Mouse (Mus musculus): ENCODE results near the gene Rbp3. TPM values are rescaled to one million over a fixed set of nuclear protein-coding genes. Genes with fewer than 3 reads are reported as not detected.

The Rbp3 gene
- total and polyA plus RNA-seq, 3 experiments, result not detected

DNA sequence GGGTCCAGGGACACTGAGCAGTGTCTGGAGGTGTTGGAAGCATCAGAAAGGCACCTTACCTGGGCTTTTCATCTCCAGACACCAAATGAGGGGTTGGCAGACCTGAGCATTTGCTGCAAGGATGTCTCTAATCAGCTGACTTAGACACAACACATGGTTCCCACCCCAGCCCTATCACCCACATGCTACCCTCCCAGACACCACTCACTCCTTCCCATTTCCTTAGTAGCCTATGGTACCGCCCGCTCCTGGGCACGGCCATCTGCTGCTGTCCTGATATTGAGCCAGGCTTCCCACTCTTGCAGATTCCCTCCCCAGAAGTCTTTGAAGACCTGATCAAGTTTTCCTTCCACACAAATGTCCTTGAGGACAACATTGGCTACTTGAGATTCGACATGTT is 4.4 kb downstream of the Rbp3 start:
- Histone ChIP-seq H3K36me3 (replicated peaks in 1 of 2; ENCODE audit: control insufficient read depth in 1 of 2, insufficient read depth in 1 of 2, low read length in 1 of 2) (no peaks in the 10 kb centered on the region), H3K4me3 (replicated peaks in 1 of 3; ENCODE audit: low read depth in 2 of 3, low read length in 2 of 3, poor library complexity in 1 of 3) (no peak overlapping the region), H3K27ac (ENCODE audit: insufficient read depth, low read depth) (no peak overlapping the region), H3K9ac (ENCODE audit: insufficient read depth, low read depth) (no peak overlapping the region), H3K27me3 (replicated peaks) (no peaks in the 10 kb centered on the region), H3K9me3 (replicated peaks; ENCODE audit: low read length) (no peaks in the 10 kb centered on the region), H3K79me2 (replicated peaks; ENCODE audit: control insufficient read depth, extremely low read depth, insufficient read depth, poor library complexity, severe bottlenecking) (no peaks in the 10 kb centered on the region), H3K4me1 (ENCODE audit: control insufficient read depth in 1 of 2, insufficient read depth in 2 of 2) (0 out of 4 replicates have a peak, but pooled peaks cover 0 to 3% of the 10 kb centered on the region in 2 experiments), H3K4me2 (ENCODE audit: insufficient read depth, low read depth, poor library complexity, severe bottlenecking) (no peak overlapping the region)
- in situ Hi-C loops (cut with MboI; ENCODE audit: low pct_ligation_motif_present, low pct_unique_long_range_greater_than_20kb, low sequenced_read_pairs) (no loop called here), dilution Hi-C loops (cut with MboI; ENCODE audit: extremely low pct_ligation_motif_present, extremely low pct_unique_long_range_greater_than_20kb, low sequenced_read_pairs) (no loop called here)
- DNase-seq (ENCODE audit: extremely low read depth), result no peak
- no peak for TF ChIP-seq JUND (conservative IDR thresholded peaks at IDR 0.05; ENCODE audit: low read depth, low read length)
- no peak for TF ChIP-seq ELF1 (IDR thresholded peaks at IDR 0.05; ENCODE audit: low read depth, low read length)
- no peak for TF ChIP-seq SMC3 (IDR thresholded peaks at IDR 0.05; ENCODE audit: low read depth, low read length)
- TF ChIP-seq POLR2AphosphoS2 (IDR thresholded peaks at IDR 0.05; ENCODE audit: low read depth, low read length), result no peak
- no peak for TF ChIP-seq GABPA (IDR thresholded peaks at IDR 0.05; ENCODE audit: insufficient replicate concordance, low read depth, low read length)
- TF ChIP-seq MEF2A (IDR thresholded peaks at IDR 0.05; ENCODE audit: borderline replicate concordance, low read depth, low read length), result no peak
- no peak for TF ChIP-seq EP300 (IDR thresholded peaks at IDR 0.05; ENCODE audit: low read length)

DNA sequence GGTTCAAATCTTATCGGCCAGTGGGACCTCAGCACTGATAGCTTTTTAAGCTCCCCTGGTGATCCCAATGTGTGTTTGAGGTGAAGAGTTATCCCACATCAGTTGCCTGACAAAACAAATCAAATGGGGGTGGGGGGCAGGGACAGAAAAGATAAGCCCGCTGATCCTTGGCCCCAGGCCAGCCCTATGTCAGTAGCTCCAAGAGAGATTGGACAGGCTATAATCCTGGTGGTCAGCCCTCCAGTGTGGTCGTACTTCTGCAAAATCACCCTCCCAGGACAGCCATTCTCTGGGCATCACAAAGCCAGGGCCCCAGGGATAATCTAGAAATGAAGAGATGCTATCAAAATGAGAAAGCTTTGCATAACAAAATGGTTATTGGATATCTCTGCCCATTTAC is 5.0 kb downstream of the Rbp3 start:
- no peak for TF ChIP-seq SMC3 (IDR thresholded peaks at IDR 0.05; ENCODE audit: low read depth, low read length)
- dilution Hi-C loops (cut with MboI; ENCODE audit: extremely low pct_ligation_motif_present, extremely low pct_unique_long_range_greater_than_20kb, low sequenced_read_pairs), result no loop called here
- no peaks in the 10 kb centered on the region for H3K79me2 ChIP-seq (replicated peaks; ENCODE audit: control insufficient read depth, extremely low read depth, insufficient read depth, poor library complexity, severe bottlenecking)
- no peak overlapping the region for H3K9ac ChIP-seq (ENCODE audit: insufficient read depth, low read depth)
- H3K4me2 ChIP-seq (ENCODE audit: insufficient read depth, low read depth, poor library complexity, severe bottlenecking), result no peak overlapping the region
- H3K36me3 ChIP-seq (replicated peaks in 1 of 2; ENCODE audit: control insufficient read depth in 1 of 2, insufficient read depth in 1 of 2, low read length in 1 of 2), result no peaks in the 10 kb centered on the region
- no peaks in the 10 kb centered on the region for H3K27me3 ChIP-seq (replicated peaks)
- in situ Hi-C loops (cut with MboI; ENCODE audit: low pct_ligation_motif_present, low pct_unique_long_range_greater_than_20kb, low sequenced_read_pairs), result no loop called here
- no peaks in the 10 kb centered on the region for H3K9me3 ChIP-seq (replicated peaks; ENCODE audit: low read length)
- H3K4me3 ChIP-seq (replicated peaks in 1 of 3; ENCODE audit: low read depth in 2 of 3, low read length in 2 of 3, poor library complexity in 1 of 3), result no peak overlapping the region
- H3K4me1 ChIP-seq (ENCODE audit: control insufficient read depth in 1 of 2, insufficient read depth in 2 of 2), result 0 out of 4 replicates have a peak, but pooled peaks cover 0 to 3% of the 10 kb centered on the region in 2 experiments
- H3K27ac ChIP-seq (ENCODE audit: insufficient read depth, low read depth), result no peak overlapping the region
- no peak for DNase-seq (ENCODE audit: extremely low read depth)

DNA sequence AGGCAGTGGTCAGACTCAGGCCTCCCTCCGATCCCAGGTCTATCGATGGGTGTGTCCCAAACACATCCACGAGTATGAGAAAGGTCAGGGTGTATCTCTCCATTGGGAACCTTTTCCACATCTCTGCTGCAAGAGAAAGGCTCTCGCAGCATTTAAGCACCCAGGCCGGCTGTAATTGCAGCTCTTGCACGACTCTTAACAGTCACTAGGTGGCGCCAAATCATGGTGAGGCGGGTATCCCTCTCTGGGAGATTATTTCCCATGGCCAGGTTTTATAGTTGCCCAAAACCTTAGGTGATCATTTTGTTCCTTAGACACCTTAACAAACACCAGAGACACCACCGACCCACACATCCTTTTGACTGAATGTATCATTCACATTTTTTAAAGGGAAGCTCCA is 5.5 kb downstream of the Rbp3 start:
- DNase-seq (ENCODE audit: extremely low read depth), result peak; percentile 48
- Histone ChIP-seq H3K27me3 (replicated peaks) (no peaks in the 10 kb centered on the region), H3K79me2 (replicated peaks; ENCODE audit: control insufficient read depth, extremely low read depth, insufficient read depth, poor library complexity, severe bottlenecking) (no peaks in the 10 kb centered on the region), H3K4me1 (ENCODE audit: control insufficient read depth in 1 of 2, insufficient read depth in 2 of 2) (0 out of 4 replicates have a peak, but pooled peaks cover 0 to 3% of the 10 kb centered on the region in 2 experiments), H3K4me3 (replicated peaks in 1 of 3; ENCODE audit: low read depth in 2 of 3, low read length in 2 of 3, poor library complexity in 1 of 3) (no peak overlapping the region), H3K9ac (ENCODE audit: insufficient read depth, low read depth) (no peak overlapping the region), H3K27ac (ENCODE audit: insufficient read depth, low read depth) (no peak overlapping the region), H3K36me3 (replicated peaks in 1 of 2; ENCODE audit: control insufficient read depth in 1 of 2, insufficient read depth in 1 of 2, low read length in 1 of 2) (no peaks in the 10 kb centered on the region), H3K9me3 (replicated peaks; ENCODE audit: low read length) (no peaks in the 10 kb centered on the region), H3K4me2 (ENCODE audit: insufficient read depth, low read depth, poor library complexity, severe bottlenecking) (no peak overlapping the region)
- dilution Hi-C loops (cut with MboI; ENCODE audit: extremely low pct_ligation_motif_present, extremely low pct_unique_long_range_greater_than_20kb, low sequenced_read_pairs), result no loop called here
- in situ Hi-C loops (cut with MboI; ENCODE audit: low pct_ligation_motif_present, low pct_unique_long_range_greater_than_20kb, low sequenced_read_pairs), result no loop called here
- TF ChIP-seq CTCF (conservative IDR thresholded peaks at IDR 0.05 in 1 of 2, IDR thresholded peaks at IDR 0.05 in 1 of 2; ENCODE audit: low read depth in 2 of 2, low read length in 2 of 2) (peak; percentile 74 to 80), SMC3 (IDR thresholded peaks at IDR 0.05; ENCODE audit: low read depth, low read length) (peak; percentile 51), NRF1 (IDR thresholded peaks at IDR 0.05; ENCODE audit: low read depth, low read length) (no peak), RAD21 (IDR thresholded peaks at IDR 0.05; ENCODE audit: low read depth, low read length) (peak; percentile 57)

All from CH12.LX (cell line).